ENCODE assay signal across 15 mouse cellular contexts in genomic region chr6:101998181-101998580, GRCm38 (mm10).
A peak's percentile ranks its signal among the peaks of the same experiment; 100 is the strongest.
DNase-seq lines count a peak whose midpoint lies in the region; ATAC-seq lines count a peak whose summit lies in the region.
"Had no signal": no experiment of that assay in that cellular context is flagged by ENCODE, and none has a peak within 500 bp of the region (broad histone marks: within the 10 kb centered on the region; RNA-seq: fewer than 3 reads in every experiment).

No protein-coding gene starts in this region.

- H3K27ac ChIP-seq in hindbrain, embryonic 10.5 days, result peak overlapping the region; percentile 50; the same call in 1 of the 2 replicates
- H3K27ac ChIP-seq in hindbrain, embryonic 16.5 days (ENCODE audit: low read depth, low read length), result no peak overlapping the region
- H3K27ac ChIP-seq: embryonic facial prominence, embryonic 15.5 days; heart, adult 2 months; kidney, postnatal 0 days had no signal

- H3K4me1 ChIP-seq in hindbrain, embryonic 10.5 days (replicated peaks), result peaks cover 19% of the 10 kb centered on the region
- no peaks in the 10 kb centered on the region; the same call in 1 of the 2 replicates for H3K4me1 ChIP-seq in hindbrain, embryonic 16.5 days (ENCODE audit: control insufficient read depth, insufficient read depth, low read depth, low read length)
- H3K4me1 ChIP-seq: embryonic facial prominence, embryonic 15.5 days had no signal

- H3K9me3 ChIP-seq in hindbrain, embryonic 10.5 days, result no peaks in the 10 kb centered on the region
- no peaks in the 10 kb centered on the region for H3K9me3 ChIP-seq in hindbrain, embryonic 16.5 days (ENCODE audit: control insufficient read depth, low read length)
- H3K9me3 ChIP-seq: embryonic facial prominence, embryonic 15.5 days had no signal

- H3K4me2 ChIP-seq in hindbrain, embryonic 16.5 days (ENCODE audit: low read length), result no peak overlapping the region
- H3K4me2 ChIP-seq: embryonic facial prominence, embryonic 15.5 days had no signal

- no peak for ATAC-seq in hindbrain, embryonic 16.5 days

- peak; percentile 10 for DNase-seq in hindbrain, embryonic 10.5 days (ENCODE audit: low spot score)
- peak; percentile 25 to 44 for DNase-seq in right cerebral cortex, postnatal 10 days (ENCODE audit: low spot score in 2 of 2)
- no peak for DNase-seq in right cerebral cortex, postnatal 25 days
- peak; percentile 6 to 29 for DNase-seq in frontal cortex, postnatal 36 days (ENCODE audit: low spot score in 2 of 2)
- no peak for DNase-seq in gastrocnemius, adult 18-20 months (ENCODE audit: low spot score)
- no peak for DNase-seq in adrenal gland, adult 18-20 months (ENCODE audit: low spot score in 2 of 2)
- DNase-seq in lung, postnatal 25 days (ENCODE audit: low spot score), result no peak
- DNase-seq: adrenal gland, postnatal 25 days; cerebellum, postnatal 25 days; lung, adult 18-20 months; thymus, adult 18-20 months had no signal

- 44% methylated on average over 2 of the region's 2 CpGs for WGBS in hindbrain, embryonic 10.5 days
- WGBS in hindbrain, embryonic 16.5 days, result 28% methylated on average over 2 of the region's 2 CpGs

- no peak overlapping the region for H3K4me3 ChIP-seq in hindbrain, embryonic 10.5 days
- H3K4me3 ChIP-seq in hindbrain, embryonic 16.5 days (ENCODE audit: low read length), result no peak overlapping the region
- H3K4me3 ChIP-seq: embryonic facial prominence, embryonic 15.5 days; heart, adult 2 months had no signal

- no peaks in the 10 kb centered on the region for H3K36me3 ChIP-seq in hindbrain, embryonic 10.5 days
- no peaks in the 10 kb centered on the region for H3K36me3 ChIP-seq in hindbrain, embryonic 16.5 days (ENCODE audit: control insufficient read depth, insufficient read depth, low read length)
- H3K36me3 ChIP-seq: embryonic facial prominence, embryonic 15.5 days had no signal

- H3K27me3 ChIP-seq in hindbrain, embryonic 10.5 days (ENCODE audit: insufficient read depth, poor library complexity, severe bottlenecking), result no peaks in the 10 kb centered on the region
- H3K27me3 ChIP-seq in hindbrain, embryonic 16.5 days (replicated peaks; ENCODE audit: control insufficient read depth, insufficient read depth, low read length), result no peaks in the 10 kb centered on the region
- H3K27me3 ChIP-seq: embryonic facial prominence, embryonic 15.5 days had no signal

- H3K9ac ChIP-seq in hindbrain, embryonic 16.5 days (ENCODE audit: low read depth, low read length), result no peak overlapping the region
- H3K9ac ChIP-seq: embryonic facial prominence, embryonic 15.5 days had no signal

Comparison
In these comparisons a context has a peak if more than half of its experiments do, and no peak if none do; other contexts are left out.
1. DNase-seq: peak in hindbrain, embryonic 10.5 days (single experiment), right cerebral cortex, postnatal 10 days (2 of 2) and frontal cortex, postnatal 36 days (2 of 2); none in right cerebral cortex, postnatal 25 days (single experiment), gastrocnemius, adult 18-20 months (single experiment), adrenal gland, adult 18-20 months (0 of 2) and lung, postnatal 25 days (single experiment).